Mouse (Mus musculus) cerebellum, adult 2 months (tissue): ENCODE results near the gene Grin2c. TPM values are rescaled to one million over a fixed set of nuclear protein-coding genes. Genes with fewer than 3 reads are reported as not detected.
A peak's percentile ranks its signal among the peaks of the same experiment; 100 is the strongest.

Experiments
- DNase-seq, 2 experiments: peaks; one replicate each; pipeline ENCODE4 v3.0.0; 2021
- H3K27ac ChIP-seq: fragments of 200-500 bp; 2 replicates; pipeline ENCODE4 v1.5.1; 2012; ENCODE audit warnings: low read length, control low read depth, inconsistent platforms; ENCODE audit not compliant: insufficient read depth
- H3K27me3 ChIP-seq: fragments of 200-500 bp; 2 replicates; pipeline ENCODE4 v1.6.1; 2012; ENCODE audit warnings: inconsistent platforms, mild to moderate bottlenecking, low read length, moderate library complexity; ENCODE audit not compliant: control insufficient read depth, insufficient read depth
- H3K4me1 ChIP-seq: fragments of 200-500 bp; 2 replicates; pipeline ENCODE4 v1.6.1; 2011; ENCODE audit warnings: low read length; ENCODE audit not compliant: control insufficient read depth, insufficient read depth
- H3K4me3 ChIP-seq: fragments of 200-500 bp; replicated peaks from 2 replicates; pipeline ENCODE3; 2011; ENCODE audit warnings: mild to moderate bottlenecking, low read depth, low read length, control low read depth; ENCODE audit not compliant: insufficient read depth
- CTCF ChIP-seq: fragments of 200-500 bp; IDR thresholded peaks from 2 replicates; pipeline ENCODE4 v1.5.1; 2011; ENCODE audit warnings: low read depth, mild to moderate bottlenecking, control low read depth, low read length, moderate library complexity, borderline replicate concordance; ENCODE audit not compliant: insufficient read depth
- POLR2A ChIP-seq: fragments of 200-500 bp; IDR thresholded peaks from 2 replicates; pipeline ENCODE4 v1.6.1; 2011; ENCODE audit warnings: low read length, control low read depth, borderline replicate concordance; ENCODE audit not compliant: insufficient read depth
- WGBS: fragments of 180-500 bp; shearing (Covaris S2); methylation state at CpG from one replicate; pipeline ENCODE4 v1.1.7; 2018; 5-methylcytosine and 5-hydroxymethylcytosine counted together
- polyA plus RNA-seq: library from polyadenylated mRNA; depleted of rRNA; stranded (reverse); fragments of >200 nt; gene quantifications from 2 replicates; pipeline ENCODE4 v1.2.3, GENCODE M21; 2012

Grin2c gene
- polyA plus RNA-seq, 1 experiment: 249 TPM

- no peak overlapping the region for H3K4me3 ChIP-seq
- no peak for TF ChIP-seq POLR2A
- TF ChIP-seq CTCF: no peak
These were observed 22.2 kb downstream of the Grin2c start for GRCm38 (mm10) chr11:115244840-115245239.

DNA sequence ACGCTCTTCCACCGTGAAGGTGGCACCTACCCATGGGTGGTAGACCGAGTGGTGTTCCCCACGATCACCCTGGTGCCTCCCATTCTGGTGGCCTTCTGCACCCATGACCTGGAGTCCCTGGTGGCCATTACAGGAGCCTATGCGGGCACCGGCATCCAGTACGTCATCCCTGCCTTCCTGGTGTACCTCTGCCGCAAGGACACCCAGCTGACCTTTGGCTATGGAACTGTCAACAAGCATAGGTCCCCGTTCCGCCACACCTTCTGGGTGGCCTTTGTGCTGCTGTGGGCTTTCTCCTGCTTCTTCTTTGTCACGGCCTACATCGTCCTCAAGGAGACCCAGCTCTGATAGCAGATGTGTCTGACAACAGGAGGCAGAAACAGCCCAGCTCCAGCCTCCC is 23.3 kb downstream of the Grin2c start:
- TF ChIP-seq POLR2A: no peak
- no peak for TF ChIP-seq CTCF

More at GRCm38 (mm10) chr11:115244840-115245239, 22.2 kb downstream of the Grin2c start:
- H3K4me1 ChIP-seq: peaks cover 62% of the 10 kb centered on the region
- 0 out of 2 replicates have a peak overlapping the region, but pooled peaks have one; percentile 9 for H3K27ac ChIP-seq
- 87% methylated on average over 8 of the region's 8 CpGs for WGBS
- H3K27me3 ChIP-seq: no peaks in the 10 kb centered on the region
- no peak for DNase-seq

DNA sequence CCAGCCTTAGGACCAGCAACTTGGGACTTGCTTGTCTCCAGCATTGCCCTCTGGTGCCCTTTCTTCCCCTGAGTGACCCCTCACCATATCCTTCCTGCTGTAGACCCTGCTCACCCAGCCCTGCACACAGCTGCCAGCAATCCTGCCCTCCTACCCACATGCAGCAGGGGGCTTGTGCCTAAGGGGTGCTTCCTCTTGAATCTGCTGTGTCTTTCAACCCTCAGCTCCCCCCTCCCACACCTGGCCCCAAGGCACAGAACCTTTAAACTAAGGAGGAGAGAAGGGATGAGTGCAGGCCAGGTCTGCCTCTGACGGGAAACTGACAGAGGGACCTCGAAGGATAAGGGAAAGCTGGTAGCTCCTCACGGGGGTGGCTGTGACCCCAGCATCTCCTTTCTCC is 24.3 kb downstream of the Grin2c start:
- TF ChIP-seq CTCF: no peak
- TF ChIP-seq POLR2A: no peak
- Histone ChIP-seq H3K4me3 (no peak overlapping the region), H3K4me1 (peaks cover 51% of the 10 kb centered on the region), H3K27ac (no peak overlapping the region), H3K27me3 (no peaks in the 10 kb centered on the region)
- no peak for DNase-seq
- WGBS: 85% methylated on average over 3 of the region's 3 CpGs

More for the DNA sequence above, 23.3 kb downstream of the Grin2c start:
- Histone ChIP-seq H3K4me1 (peaks cover 58% of the 10 kb centered on the region), H3K27me3 (no peaks in the 10 kb centered on the region), H3K4me3 (no peak overlapping the region), H3K27ac (no peak overlapping the region)
- DNase-seq: no peak
- WGBS: 92% methylated on average over 12 of the region's 12 CpGs

GRCm38 (mm10) chr11:115241402-115241801 is 25.6 kb downstream of the Grin2c start:
- H3K27ac ChIP-seq: no peak overlapping the region
- TF ChIP-seq POLR2A (no peak), CTCF (no peak)
- no peaks in the 10 kb centered on the region for H3K27me3 ChIP-seq
- H3K4me3 ChIP-seq: no peak overlapping the region
- peak; percentile 64 to 70 for DNase-seq
- H3K4me1 ChIP-seq: peaks cover 44% of the 10 kb centered on the region
- WGBS: 14% methylated on average over 11 of the region's 11 CpGs

DNA sequence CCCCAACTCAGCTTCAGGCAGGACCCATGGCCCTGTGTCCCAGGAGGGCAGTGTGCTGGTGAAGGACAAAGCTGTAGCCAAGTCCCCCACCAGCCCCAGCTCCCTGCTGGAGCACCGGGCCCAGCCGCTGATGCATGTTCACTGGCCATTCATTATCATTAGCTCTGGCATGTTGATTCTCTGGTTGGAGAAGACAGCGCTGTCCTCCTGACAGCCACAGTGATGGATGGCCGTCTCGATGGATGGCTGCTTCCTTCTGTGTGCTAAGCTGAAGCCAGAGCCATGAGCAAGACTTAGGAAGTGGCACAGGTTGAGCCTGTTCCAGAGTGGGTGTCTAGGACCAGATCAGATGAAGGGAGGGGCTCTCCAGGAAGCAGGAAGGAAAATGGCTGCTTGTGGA is 30.5 kb downstream of the Grin2c start:
- 63% methylated on average over 5 of the region's 5 CpGs for WGBS
- Histone ChIP-seq H3K4me1 (peaks cover 56% of the 10 kb centered on the region), H3K27me3 (no peaks in the 10 kb centered on the region), H3K4me3 (no peak overlapping the region), H3K27ac (no peak overlapping the region)
- DNase-seq: no peak
- TF ChIP-seq CTCF (no peak), POLR2A (no peak)

GRCm38 (mm10) chr11:115234320-115235044 is 32.6 kb downstream of the Grin2c start:
- no peak for TF ChIP-seq CTCF
- H3K4me3 ChIP-seq: no peak overlapping the region
- no peak for DNase-seq
- WGBS: 37% methylated on average over 15 of the region's 15 CpGs
- H3K27ac ChIP-seq: peak overlapping the region; percentile 16; the same call in 1 of the 2 replicates
- H3K27me3 ChIP-seq: no peaks in the 10 kb centered on the region
- H3K4me1 ChIP-seq: peaks cover 55% of the 10 kb centered on the region

- DNase-seq: peak in 1 of 2 experiments; percentile 63
- 42% methylated on average over 20 of the region's 20 CpGs for WGBS
- Histone ChIP-seq H3K27ac (peak overlapping the region; percentile 14; the same call in 1 of the 2 replicates), H3K4me3 (no peak overlapping the region), H3K4me1 (peaks cover 57% of the 10 kb centered on the region), H3K27me3 (no peaks in the 10 kb centered on the region)
- TF ChIP-seq CTCF: peak; percentile 36; the same call in 1 of the 2 replicates
- no peak for TF ChIP-seq POLR2A
These were observed 33.3 kb downstream of the Grin2c start for GRCm38 (mm10) chr11:115233526-115234290.
